Mouse (Mus musculus) spleen, postnatal 10 days (tissue): ENCODE results near the gene Fndc3c1.

ENCODE experiments used
- DNase-seq, 2 experiments: peaks; one replicate each; pipeline ENCODE4 v3.0.0; 2021 to 2022; ENCODE audit warnings: low spot score in 2 of 2

Gene Fndc3c1

GRCm38 (mm10) chrX:106485101-106485651 lies at the start of gene Fndc3c1:
Gene Fndc3c1 (minus strand): TSS chrX:106485401.
- peak in 1 of 2 experiments; percentile 9 for DNase-seq

DNA sequence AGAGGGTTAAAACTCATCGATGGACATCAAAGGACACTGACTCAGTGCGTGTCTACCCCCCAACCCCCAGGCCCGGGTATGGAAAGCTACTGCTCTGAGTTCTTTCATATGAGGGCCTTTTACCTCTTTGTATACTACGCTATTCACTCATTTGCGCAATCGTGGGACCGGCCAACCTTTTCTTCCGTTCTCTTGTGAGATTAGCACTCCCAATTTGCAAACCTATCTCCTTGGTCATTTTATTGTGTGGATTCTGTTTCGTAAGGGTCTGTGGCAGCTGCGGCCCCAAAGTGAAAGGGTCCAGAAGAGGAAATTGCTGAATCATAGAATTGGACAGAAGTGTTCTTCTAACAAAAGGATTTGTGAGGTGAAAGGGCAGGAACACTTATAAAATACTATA lies 1.2 kb upstream of the Fndc3c1 start:
- no peak for DNase-seq

GRCm38 (mm10) chrX:106485671-106486070 lies 470 bp upstream of the Fndc3c1 start:
- no peak for DNase-seq

DNA sequence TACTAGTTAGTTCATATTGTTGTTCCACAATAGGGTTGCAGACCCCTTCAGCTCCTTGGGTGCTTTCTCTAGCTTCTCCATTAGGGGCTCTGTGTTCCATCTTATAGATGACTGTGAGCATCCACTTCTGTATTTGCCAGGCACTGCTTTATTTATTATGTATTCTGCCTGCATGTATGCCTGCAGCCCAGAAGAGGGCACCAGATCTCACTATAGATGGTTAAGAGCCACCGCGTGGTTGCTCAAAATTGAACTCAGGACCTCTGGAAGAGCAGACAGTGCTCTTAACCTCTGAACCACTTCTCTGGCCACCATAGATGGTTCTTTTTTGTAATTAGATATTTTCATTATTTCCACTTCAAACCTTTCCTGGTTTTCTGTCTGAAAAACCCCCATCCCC lies 5.3 kb downstream of the Fndc3c1 start:
- peak in 1 of 2 experiments; percentile 9 for DNase-seq

DNA sequence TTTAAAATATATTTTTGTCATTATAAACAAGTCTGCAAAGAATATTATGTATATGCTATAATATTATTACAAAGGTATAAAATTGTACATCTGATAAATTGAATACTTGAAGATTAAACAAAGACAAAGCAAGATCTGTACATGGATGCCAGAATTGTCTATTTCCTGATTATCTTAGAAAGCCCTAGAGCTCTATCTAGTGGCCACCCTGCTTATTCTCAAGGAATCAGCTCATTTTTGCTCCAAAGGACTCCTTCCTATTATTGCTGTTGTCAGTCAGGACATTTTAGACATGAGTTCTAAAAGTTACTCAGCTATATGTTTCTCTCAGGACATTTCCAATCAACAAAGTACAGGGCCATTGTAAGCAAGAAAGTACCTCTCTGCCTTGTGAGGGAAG lies 99.9 kb downstream of the Fndc3c1 start:
- DNase-seq = no peak

DNA sequence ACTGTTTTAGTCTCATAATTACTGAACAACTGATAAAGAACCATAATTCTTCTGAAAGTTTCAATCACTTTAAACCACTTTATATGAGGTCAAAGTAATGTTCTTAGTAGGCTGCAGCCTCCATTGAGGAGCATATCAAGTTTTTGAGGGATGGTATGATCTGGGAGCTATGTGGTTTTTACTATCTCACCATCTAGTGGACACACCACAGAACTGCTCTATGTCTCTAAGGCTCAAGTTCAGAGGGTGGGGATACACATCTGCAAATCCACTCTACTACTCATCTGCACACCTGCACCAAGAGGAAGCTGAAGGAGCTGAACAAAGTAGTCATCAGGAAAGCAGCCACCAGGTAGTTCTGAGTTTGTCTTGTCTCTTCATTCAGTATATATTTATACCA lies 104.6 kb downstream of the Fndc3c1 start:
- DNase-seq = no peak
